Mouse (Mus musculus): ENCODE measurements around the gene Usp47.

DNA sequence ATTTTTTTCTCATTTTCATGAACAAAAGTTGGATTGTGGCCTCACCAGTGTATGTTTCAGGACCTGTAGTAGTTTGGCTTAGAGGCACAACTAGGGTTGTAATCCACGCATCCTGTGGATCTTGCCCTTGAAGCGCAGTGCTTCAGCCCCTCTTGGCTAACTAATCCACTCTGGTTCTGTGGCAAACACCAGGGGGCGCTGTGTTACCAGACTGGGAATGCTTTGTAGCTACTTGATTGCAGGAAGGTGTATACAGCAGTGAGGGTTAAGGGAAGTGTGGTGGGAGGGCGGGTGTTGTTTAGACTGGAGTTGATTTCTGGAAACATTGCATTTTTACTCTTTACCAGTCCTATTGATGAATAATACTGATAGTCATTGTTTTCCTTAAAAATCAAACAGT lies 61.8 kb downstream of the Usp47 start:
- TF ChIP-seq CTCF (conservative IDR thresholded peaks at IDR 0.05; ENCODE audit: insufficient read depth, insufficient read length, low read depth, low read length): peak; percentile 93
- no peak for TF ChIP-seq POLR2A (IDR thresholded peaks at IDR 0.05; ENCODE audit: low read depth, low read length)
